Mouse (Mus musculus) T-helper 1 cell (primary cell): ENCODE measurements at regions not wholly inside any gene's neighbourhood (a gene's known extent, or its start where the extent isn't known, plus 50 kb on each side); places are given as distances from the start of the nearest gene placed in this dataset.

ENCODE experiments used
- in situ Hi-C: fragments of 300-600 bp; cut with MboI, MseI; formaldehyde crosslinking; loops from one replicate; pipeline ENCODE4 v1.15.1; 2025; ENCODE audit warnings: high pct_unique_total_duplicates

DNA sequence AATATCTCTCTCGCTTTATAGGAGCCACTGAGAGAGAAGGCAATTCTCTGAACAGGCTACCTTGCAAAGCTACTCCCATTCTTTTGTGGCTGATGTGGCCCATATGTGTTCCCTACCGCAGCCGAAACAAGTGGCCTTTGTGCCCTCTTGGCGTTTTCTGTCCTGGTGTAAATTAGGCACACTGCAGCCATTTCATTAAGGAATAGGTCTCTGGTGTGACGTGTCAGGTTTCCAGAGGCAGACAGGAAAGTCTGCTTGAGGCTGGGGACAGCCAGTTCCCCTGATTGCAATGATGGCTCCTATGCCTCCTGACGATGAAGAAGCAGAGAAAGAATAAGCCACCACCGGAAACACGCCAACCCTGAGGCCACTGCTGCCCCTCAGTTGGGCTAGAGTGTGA is 59.3 kb upstream of the Bcor start:
- in situ Hi-C loops = no loop called here

DNA sequence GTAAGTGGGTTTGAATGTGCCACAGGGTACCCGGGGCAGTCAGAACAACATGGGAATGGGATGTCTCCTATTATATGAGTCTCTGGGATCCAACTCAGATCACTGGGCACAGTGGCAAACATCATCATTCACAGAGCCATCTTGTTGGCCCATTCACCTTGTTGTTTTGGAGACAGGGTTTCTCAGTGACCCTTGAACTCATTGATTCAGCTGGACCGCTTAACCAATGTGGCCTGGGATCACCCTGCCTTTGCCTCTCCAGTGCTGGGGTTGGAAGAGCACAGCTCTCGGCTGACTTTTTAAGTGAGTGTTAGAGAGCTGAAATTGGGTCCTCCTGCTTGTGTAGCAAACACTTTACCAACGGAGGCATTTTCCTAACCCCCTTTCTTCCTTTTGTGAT is 64.2 kb upstream of the Bcor start:
- in situ Hi-C loops = no loop called here

DNA sequence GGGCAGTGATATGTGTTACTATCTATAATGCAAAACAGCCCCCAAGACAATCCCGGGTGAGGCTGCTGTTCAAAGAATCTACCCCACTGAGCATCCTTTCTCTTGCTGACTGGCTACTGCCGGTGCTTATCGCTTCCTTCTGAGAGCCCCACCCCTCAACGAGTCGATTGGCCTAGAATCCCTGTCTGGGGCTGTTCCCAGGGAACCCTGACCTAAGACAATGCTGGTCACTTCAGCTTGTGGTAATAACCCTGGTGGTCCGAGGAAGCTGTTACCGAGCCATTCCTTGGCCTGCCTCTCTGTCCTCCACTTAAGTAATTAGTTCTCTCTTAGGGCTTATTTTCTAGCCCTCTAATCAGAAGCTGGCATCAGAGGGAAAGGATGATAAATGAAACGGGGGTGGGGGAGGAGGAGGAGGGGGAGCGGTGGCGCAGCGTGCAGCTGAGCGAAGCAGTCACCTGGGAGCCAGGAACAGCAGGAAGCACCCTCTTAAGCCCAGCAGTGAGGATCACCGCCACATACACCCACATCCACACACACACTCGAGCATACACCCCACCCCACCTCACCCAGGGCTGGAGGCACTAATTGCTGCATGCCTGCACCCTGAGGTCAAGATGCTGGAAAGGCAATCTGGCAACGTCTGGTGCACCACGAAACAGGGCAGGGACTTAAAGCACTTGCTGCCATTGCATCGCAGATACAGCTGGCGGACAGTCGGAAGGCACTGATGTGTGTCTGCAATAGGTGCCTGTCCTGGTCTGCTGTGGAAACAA is 65.1 kb upstream of the Bcor start:
- in situ Hi-C loops = no loop called here

DNA sequence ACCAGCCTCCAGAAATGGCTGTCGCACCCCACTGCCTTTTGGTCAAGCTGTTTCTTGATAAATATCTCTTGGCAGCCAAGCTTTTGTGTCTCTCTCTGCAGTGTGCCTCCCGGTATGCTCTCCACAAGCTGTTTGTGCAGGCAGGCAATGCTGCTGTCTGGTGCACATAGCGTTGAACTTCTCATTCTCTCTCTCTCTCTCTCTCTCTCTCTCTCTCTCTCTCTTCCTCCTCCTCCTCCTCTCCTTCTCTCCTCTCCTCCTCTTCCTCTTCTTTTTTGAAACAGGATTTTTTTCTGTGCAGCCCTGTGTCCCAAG is 65.7 kb upstream of the Bcor start:
- in situ Hi-C loops = no loop called here

DNA sequence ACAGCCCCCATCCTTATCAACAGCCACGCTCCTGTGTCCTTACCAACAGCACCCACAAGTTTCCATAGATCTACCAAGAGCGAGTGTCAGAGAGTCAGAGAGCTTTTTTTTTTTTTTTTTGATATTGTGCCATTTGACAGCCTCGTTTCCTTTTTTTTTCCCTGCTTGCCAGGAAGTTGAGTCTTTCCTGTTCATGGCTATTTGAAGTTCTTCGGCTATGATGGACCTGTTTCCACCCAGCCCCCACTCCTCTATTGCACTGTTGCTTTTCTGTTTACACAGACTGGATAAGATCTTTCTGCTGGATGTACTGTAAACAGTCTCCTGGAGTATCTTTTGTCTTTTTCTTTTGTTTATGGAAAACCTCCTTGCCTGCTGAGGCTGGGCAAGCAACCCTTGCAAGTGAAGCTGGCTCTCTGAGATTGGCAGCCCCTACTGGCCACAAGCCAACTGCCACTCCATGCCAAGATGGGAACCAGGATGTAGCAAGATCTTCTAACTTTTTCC is 80.4 kb upstream of the Bcor start:
- in situ Hi-C loops = no loop called here

DNA sequence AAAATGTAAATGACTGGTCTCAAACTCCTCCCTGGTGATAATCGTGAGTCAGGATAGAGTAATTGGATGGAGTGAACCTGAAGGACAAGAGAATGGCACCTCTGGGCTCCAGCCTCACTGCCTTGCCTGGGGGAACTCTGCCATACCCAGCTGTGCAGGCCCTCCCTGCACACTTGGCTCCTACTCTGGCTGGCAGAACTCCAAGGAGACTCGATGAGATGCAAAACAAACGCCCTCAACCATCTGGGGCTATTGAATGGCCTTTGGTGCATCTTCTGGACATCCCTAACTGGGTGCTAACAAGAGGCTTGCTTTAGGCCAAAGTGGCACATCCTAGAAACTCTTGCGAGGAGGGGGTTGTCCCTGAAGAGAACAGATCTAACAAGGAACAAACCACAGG is 81.6 kb upstream of the Bcor start:
- in situ Hi-C loops = no loop called here

DNA sequence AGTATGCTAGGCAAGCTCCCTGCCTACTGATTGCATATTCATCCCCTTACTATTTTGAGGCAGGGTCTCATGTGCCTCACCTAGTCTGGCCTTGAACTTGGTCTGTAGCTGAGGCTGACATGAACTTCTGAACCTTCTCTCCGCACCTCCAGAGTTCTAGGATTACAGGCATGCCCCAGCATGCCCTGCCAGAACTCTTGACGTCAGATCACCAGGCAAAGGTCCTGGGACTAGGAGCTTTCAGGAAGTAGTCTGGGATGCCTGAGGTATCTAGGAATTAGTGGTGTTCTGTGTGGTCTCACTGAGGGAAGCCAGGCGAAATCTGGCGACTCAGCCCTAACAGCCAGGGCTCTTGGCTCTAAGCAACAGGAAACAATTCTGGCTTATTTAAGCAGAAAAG is 88.9 kb upstream of the Bcor start:
- in situ Hi-C loops = no loop called here

DNA sequence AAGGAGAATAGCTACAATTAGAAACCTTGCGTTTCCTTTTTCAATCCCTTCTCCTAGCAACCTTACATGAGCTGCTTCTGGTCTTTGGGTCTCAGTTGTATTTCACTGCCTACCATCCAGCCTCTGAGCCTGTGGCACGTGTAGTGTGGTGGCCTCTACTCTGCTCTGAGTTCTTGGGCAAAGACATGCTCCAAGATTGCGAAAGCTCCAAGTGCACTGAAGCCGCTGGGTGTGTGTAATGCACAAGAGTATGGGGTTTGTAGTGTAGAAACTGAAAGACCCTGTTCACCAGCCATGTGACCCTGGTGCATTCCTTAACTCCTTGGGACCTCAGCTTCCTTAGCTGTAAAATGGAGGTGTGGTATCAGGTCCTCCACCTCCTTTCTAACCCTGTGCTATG is 89.8 kb upstream of the Bcor start:
- in situ Hi-C loops = no loop called here

DNA sequence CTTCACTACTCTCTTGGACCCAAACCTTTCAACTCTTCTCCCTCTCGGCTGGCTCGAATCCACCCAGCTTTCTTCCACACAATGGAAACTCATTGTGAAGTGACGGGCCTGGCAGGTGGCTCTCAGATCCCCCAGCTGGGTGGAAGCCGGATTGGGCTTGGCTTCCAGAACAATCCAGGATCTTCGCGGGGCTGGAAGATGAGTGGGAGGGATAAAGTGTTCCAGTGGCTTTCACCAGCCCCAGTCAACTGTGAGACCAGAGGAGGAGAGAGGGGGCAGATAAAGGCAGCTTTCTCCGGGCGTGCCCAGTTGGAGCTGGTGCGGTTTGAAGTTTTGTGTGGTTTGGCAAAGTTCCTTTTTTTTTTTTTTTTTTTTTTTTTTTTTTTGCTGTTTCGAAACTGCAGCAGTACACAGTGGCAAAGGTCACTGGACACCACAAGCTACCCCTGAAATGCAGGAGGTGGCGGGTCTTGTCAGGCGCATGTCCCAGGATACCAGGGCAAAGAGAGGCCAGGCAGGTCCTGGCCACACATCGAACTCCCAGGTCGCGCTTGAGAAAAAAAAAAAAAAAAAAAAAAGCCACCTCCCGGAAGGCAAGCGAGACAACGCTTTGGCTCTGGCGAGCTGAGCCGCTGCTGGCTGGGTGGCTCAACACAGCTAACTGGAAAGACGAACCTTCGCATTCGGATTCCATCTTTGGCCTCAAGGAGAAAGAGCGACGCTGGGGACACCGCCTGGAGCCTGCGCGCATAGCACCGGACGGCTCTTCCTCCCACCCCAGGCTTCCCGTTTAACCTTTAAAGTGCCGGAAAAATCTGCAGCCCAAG is 91.9 kb upstream of the Bcor start:
- in situ Hi-C loops = no loop called here

DNA sequence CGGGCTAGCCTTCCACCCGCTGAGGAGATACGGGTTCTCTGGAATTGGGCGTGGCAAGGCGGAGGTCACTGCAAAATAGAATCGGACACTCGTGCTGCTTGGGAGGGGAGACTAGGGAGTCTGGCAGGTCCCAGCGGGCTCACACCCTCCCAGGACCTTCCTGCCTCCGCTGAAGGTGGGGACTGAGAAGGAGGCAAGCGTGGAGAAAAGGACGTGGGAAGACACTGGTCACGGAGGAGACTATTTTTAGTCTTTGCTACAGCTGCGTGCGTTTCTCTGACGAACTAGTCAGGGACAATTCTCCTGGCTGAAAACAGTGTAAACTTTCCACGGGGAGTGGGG is 92.5 kb upstream of the Bcor start:
- in situ Hi-C loops = no loop called here

DNA sequence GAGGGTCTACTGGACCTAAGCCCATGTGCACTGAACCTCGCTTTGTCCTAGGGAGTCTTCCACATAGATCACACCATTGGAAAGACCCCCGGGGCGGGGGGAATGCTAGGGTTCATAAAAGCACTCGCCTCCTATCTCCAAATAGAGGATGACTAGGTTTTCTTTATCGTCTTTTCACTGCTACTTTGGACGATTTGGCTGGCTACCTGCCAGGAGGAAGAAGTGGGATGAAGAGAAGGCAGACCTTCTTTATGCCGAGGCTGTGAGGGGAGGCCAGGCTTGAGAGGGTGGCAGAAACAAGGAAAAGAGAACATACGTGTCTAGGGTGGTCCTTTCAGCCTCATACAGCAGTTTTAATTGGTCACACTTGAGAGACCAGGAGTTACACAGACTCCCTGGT is 96.6 kb upstream of the Bcor start:
- in situ Hi-C loops = no loop called here

DNA sequence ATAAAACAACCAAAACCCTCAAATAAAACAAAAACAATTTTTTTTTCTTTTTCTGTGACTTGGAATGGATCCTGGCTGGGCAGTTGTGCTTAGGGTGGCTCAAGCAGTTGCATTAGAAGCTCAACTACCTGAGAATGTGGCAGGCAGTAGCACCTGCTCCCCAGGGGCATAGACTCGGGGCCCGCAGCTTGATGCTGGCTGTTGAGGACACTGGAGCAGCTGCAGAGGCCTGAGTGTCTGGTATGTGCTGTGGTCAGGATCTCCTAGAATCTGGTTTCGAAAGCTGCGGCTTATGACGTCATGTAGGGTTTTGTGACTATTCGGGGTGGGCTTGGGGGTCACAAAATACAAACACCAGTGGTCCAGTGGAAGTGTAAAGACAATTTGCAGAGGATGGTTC is 103.7 kb upstream of the Bcor start:
- in situ Hi-C loops = no loop called here

DNA sequence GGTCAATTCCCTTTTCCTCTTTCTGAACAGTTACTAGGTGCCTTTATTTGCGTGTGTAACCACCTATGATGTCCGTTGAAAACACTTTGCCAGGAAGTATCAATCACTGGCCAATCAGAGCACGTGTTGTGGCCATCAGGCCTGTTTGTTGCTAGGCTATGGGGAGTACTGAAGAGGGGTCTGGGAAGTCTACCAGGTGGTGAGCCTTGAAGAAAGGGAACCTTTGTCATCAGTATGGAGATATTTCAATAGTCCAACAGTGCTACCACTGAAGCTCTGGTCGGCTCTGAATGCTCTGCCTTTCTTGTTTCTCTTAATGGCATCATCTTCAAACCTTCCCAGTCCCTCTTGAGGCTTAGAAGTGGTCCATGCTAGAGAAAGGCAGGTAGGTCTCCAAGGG is 124.6 kb upstream of the Bcor start:
- in situ Hi-C loops = no loop called here

DNA sequence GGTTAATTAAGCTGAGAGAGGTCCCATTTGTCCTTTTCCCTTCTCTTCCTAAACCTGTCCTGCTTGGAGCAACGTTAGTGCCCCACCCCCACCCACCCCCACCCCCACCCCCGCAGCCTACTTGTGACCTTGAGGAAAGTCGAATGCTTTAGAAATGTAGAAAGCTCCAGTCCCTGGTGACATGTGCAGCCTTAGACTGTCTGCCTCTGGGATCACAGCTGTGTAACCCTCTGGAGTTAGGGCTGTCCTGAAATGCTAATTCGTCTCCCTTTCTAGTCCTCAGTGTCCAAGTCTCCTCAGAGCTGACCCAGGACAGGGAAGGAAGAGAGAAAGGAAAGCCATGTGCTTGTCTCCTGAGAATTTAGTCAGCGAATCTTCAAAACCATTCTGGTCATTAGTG is 125.0 kb upstream of the Bcor start:
- in situ Hi-C loops = no loop called here

DNA sequence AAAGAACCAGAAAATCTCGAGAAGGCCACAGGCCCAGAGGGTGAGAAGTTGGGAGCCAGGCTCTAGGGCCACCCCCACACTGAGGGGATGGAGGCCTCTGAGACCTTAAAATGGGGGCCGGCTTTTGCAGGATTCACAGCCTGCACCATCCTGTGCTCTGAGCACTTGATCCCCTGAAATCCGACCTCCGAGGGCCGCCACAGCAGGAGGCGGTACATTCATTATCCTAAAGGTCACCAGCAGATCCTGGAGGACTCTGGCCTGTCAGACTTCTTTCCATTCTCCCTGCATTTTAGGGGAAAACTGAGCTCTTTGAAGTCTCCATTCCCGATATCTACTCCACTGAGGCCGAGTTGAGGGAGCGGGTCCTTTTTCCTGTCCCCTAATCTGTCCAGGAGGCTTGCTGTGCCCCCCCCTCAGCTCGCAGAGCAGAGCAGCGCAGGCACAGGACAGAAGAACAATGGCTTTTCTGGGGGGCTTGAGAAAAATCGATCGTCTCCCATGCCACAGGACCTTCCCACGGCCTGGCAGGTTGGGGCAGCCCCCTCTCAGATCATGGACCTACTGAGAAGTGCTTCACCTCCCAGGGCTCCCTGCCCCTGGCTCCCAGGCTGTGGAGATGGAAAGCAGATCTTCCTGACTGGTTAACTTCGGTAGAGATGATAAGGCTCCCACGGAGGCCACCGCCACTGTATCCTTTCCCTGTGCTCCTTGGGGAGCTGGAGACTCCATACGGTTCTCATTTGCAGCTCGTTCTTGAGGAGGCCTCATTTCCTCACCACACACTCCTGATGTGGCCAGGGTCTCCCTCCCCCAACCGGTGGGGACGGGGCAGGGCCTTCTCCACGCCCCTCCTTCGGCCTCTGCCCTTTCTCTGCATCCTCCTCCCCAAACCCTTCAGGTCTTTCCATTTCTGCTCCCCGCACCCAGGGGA is 126.1 kb upstream of the Bcor start:
- in situ Hi-C loops = no loop called here

DNA sequence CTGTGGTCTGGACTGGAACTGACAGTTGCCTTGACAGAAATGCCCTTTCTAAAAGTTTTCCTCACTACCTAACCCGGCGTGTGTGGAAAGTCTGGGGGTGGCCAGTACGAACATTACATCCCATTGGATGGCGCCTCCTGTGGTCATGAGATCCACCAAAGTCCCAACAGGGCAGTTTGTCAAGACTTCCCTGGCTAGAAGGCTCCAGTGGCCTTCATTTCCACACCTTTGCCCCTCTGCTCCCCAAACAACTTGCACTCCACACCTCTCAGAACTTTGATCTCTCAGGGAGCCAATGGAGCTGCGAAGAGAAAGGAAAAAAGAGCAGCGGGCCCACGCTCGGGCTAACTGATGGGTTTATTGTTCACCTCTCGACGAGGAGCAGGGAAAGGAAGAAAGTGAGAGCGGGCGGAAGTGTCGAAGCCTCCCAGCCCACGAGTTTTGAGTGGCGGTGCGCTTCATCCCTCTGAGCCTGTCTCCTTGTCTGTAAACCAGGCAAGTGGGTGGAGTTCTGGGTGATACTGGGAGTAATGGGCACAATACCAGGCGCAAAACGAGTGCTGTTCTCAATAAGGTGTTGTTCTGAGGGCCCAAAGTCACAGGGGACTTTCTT is 126.9 kb upstream of the Bcor start:
- in situ Hi-C loops = no loop called here

DNA sequence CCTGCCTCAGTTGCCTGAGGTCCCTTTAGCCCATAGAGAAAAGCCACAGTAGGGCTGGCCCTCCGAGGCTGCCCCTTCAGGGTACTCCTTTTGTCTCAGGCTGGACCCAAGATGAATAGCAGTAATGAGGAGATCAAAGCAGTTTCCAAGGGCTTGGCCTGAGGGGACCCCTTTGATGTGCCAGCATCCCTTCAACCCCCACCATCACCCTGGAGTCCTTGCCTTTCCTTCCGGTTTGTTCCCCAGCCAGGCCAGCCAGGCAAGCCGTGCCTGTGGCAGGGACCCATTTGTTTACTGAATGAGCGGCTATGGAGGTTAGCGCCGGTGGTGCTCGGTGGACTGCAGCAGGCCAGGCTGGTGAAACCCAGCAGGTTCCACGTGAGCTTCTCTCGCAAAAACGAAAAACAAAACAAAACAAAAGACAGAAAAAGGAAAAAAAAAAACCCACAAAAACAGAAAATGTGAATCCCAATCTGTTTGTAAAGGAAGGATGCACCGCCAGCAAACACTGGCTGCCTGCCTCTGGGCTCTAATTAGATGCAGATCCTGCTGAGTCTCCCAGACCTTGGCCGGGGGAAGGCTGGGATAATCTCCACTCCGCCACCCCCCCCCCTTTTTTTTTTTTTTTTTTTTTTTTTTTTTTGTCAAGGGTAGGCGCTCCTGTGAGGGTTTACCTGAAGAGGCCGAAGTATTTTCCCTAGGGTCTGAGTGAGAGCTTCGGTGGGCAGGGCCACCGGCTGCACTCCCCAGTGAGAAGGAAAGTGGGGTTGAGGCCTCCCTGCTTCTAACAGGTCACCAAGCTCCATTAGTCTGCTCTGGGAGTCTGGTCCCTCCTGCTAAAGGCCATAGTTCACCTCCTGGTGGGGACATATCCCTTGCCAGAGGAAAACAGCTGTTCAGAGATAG is 127.8 kb upstream of the Bcor start:
- in situ Hi-C loops = no loop called here

DNA sequence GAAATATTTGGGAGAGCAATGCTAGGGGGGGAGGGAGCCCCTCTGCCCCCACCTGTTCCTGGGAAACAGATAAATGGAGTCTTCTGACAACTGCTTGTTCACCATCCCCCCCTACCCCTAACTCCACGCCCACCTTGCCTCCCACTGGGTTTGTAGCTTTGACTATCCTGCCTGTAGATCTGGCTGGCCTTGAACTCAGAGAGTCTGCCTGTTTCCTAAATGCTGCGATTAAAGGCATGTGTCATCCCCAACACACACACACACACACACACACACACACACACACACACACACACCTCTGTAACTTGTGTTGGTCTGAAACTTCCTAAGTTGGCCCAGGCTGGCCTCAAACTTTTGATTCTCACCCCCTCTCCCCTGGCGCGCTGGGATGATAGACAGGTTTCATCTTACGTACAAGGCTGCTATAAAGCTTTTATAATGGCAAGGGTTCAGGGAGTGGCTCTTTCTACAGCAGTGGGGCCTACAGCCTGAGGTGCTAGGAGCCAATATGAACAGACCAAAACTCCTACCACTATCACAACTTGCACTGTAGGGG is 128.5 kb upstream of the Bcor start:
- in situ Hi-C loops = no loop called here

DNA sequence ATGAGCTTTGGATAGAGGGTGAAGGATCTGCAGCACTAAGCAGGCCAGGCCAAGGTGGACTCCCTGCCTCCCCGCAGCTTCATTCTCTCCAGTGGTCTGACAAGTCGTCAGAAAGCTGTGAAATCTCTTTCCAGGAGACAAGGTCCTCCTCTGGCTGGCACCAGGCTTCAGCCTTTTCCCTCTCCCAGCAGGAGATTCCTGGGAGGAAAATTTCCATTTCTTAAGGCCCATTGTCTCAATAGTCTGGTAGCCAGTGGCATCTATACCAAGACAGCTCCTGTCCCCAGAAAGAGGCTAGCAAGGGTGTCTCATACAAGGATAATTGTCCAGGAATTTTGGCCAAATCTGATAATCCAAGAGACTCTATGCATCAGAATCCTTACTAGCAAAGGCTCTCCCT is 133.0 kb upstream of the Bcor start:
- in situ Hi-C loops = no loop called here

DNA sequence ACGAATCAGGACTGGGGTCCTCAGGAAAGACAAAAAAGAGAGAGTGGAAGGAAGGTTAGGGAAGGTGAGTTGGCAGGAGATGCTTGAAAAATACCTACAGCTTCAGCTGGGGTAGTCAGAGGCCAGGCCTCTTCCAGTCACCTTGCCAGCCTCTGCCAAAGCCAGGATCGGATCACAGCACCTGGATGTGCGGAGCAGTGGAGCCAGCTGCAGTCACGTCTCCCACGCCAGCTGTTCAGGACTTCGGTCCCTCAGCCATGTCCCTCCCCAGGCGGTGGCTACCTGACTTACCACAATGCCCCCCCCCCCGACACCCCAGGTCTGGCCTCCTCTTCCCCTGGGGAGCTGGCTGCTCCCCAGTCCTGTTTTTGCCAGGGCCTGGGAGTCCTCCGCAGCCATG is 134.3 kb upstream of the Bcor start:
- in situ Hi-C loops = no loop called here

DNA sequence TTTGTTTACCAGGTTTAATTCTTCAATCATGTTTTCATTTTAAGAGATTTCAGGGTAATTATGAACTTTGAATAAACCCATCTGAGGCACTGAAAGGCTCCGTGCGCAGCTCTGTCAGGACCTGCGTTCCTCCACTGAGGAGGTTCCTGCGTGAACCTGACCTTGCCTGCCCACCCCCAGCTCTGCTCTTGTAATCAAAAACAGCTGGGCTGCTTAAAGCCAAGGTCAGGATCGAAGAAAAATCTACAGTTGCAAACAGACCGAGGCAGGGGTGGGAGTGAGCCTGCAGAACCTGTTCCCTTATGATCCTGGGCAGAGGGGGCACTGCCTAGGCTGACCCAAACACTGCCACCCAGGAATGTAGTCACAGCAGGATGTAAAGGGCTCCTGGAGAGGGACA is 134.8 kb upstream of the Bcor start:
- in situ Hi-C loops = no loop called here
